ENCODE assay signal across 8 mouse cellular contexts in genomic region chr8:66486084-66486763, GRCm38 (mm10). TPM values are rescaled to one million over a fixed set of nuclear protein-coding genes. Genes with fewer than 3 reads are reported as not detected.
DNase-seq lines count a peak whose midpoint lies in the region; ATAC-seq and TF ChIP-seq lines count a peak whose summit lies in the region.

Tma16 (minus strand) TSS chr8:66486530.

- peak; percentile 71 for DNase-seq in MEL-GATA-1-ER (ENCODE audit: extremely low read depth, low read depth)
- peak; percentile 79 for DNase-seq in cerebellum, adult 8-10 months
- peak; percentile 89 for DNase-seq in hindbrain, embryonic 10.5 days (ENCODE audit: low spot score)
- peak; percentile 77 for DNase-seq in layer of hippocampus, adult 9-11 months
- DNase-seq in lung, postnatal 0 days (ENCODE audit: low spot score): peak; percentile 77
- peak; percentile 83 for DNase-seq in ovary, postnatal 14 days (ENCODE audit: low spot score)
- peak; percentile 78 for DNase-seq in thymus, postnatal 14 days

- H3K4me3 ChIP-seq in hindbrain, embryonic 10.5 days: peak within 1 kb of the TSS; percentile 91
- H3K4me3 ChIP-seq in lung, postnatal 0 days (ENCODE audit: low read depth, low read length): peak within 1 kb of the TSS; percentile 73

- WGBS in hindbrain, embryonic 10.5 days: under 1% methylated on average over 45 of the region's 45 CpGs
- under 1% methylated on average over 45 of the region's 45 CpGs for WGBS in lung, postnatal 0 days

- H3K4me1 ChIP-seq in hindbrain, embryonic 10.5 days (replicated peaks): peaks cover 8% of the 10 kb centered on the region
- H3K4me1 ChIP-seq in lung, postnatal 0 days (ENCODE audit: insufficient read depth, low read depth, low read length): no peaks in the 10 kb centered on the region

- peak; percentile 98 for ATAC-seq in frontal cortex, adult (ENCODE audit: low TSS enrichment)
- peak; percentile 95 for ATAC-seq in lung, postnatal 0 days

- H3K9ac ChIP-seq in lung, postnatal 0 days (replicated peaks; ENCODE audit: low read depth): peak within 1 kb of the TSS; percentile 73

- TF ChIP-seq EP300 in lung, postnatal 0 days (IDR thresholded peaks at IDR 0.05): no peak; the same call in 1 of the 2 replicates

- no peaks in the 10 kb centered on the region for H3K27me3 ChIP-seq in hindbrain, embryonic 10.5 days (ENCODE audit: insufficient read depth, poor library complexity, severe bottlenecking)
- no peaks in the 10 kb centered on the region for H3K27me3 ChIP-seq in lung, postnatal 0 days (replicated peaks; ENCODE audit: insufficient read depth, low read length)

- peak within 1 kb of the TSS; percentile 82 for H3K4me2 ChIP-seq in lung, postnatal 0 days (replicated peaks; ENCODE audit: low read depth, low read length)

- H3K36me3 ChIP-seq in hindbrain, embryonic 10.5 days: peaks cover 27% of the 10 kb centered on the region
- H3K36me3 ChIP-seq in lung, postnatal 0 days (ENCODE audit: insufficient read depth, low read length): 0 out of 2 replicates have a peak, but pooled peaks cover 2% of the 10 kb centered on the region

- no peaks in the 10 kb centered on the region for H3K9me3 ChIP-seq in hindbrain, embryonic 10.5 days
- H3K9me3 ChIP-seq in lung, postnatal 0 days (ENCODE audit: low read length): no peaks in the 10 kb centered on the region

- no peak for TF ChIP-seq CTCF in lung, postnatal 0 days (IDR thresholded peaks at IDR 0.05)

- peak within 1 kb of the TSS; percentile 88 for H3K27ac ChIP-seq in hindbrain, embryonic 10.5 days
- no peak within 1 kb of the TSS for H3K27ac ChIP-seq in lung, postnatal 0 days (ENCODE audit: low read length)

RNA-seq across cellular contexts. Expression of gene Tma16, which starts in this region (rescaled TPM):
- polyA plus RNA-seq in hindbrain, embryonic 10.5 days (2016; fragmentation: Nextera tagmentation; extraction: Ambion mirVana): 16.2 and 18.5 TPM in 2 replicates
- 4.6 and 5.0 TPM in 2 replicates for polyA plus RNA-seq in lung, postnatal 0 days (2015; fragmentation: Nextera tagmentation; extraction: Ambion mirVana)
